Mouse (Mus musculus) stomach, embryonic 14.5 days (tissue): Measurements from ENCODE around the gene Crygd. TPM values are rescaled to one million over a fixed set of nuclear protein-coding genes. Genes with fewer than 3 reads are reported as not detected.
"Not testable (repeated sequence)": the region's sequence is repeated elsewhere in the genome, so short reads cannot be mapped to it uniquely, and the experiment has no call there.

Experiments
- ATAC-seq: fragments of 200-750 bp; cut with Nextera tagmentation; 2 replicates; pipeline ENCODE4 v1.8.0; 2017; ENCODE audit warnings: low read depth, moderate TSS enrichment; ENCODE audit not compliant: insufficient number of reproducible peaks, insufficient read depth, low FRiP score
- H3K27ac ChIP-seq: fragments of 300-500 bp; sonication (generic); 2 replicates; pipeline ENCODE4 v1.5.1; 2014; ENCODE audit warnings: mild to moderate bottlenecking, low read length, moderate library complexity, mixed read lengths
- H3K27me3 ChIP-seq: fragments of 300-500 bp; sonication (generic); 2 replicates; pipeline ENCODE4 v1.6.1; 2014; ENCODE audit warnings: low read length, control low read depth, mixed read lengths; ENCODE audit not compliant: control insufficient read depth, insufficient read depth
- H3K36me3 ChIP-seq: fragments of 300-500 bp; sonication (generic); 2 replicates; pipeline ENCODE4 v1.6.1; 2014; ENCODE audit warnings: mild to moderate bottlenecking, control low read depth, low read length, moderate library complexity, mixed read lengths; ENCODE audit not compliant: control insufficient read depth, insufficient read depth
- H3K4me1 ChIP-seq: fragments of 300-500 bp; sonication (generic); 2 replicates; pipeline ENCODE4 v1.6.1; 2014; ENCODE audit warnings: low read length, control low read depth, mixed read lengths; ENCODE audit not compliant: control insufficient read depth, insufficient read depth
- H3K4me2 ChIP-seq: fragments of 300-500 bp; sonication (generic); replicated peaks from 2 replicates; pipeline ENCODE4 v1.6.1; 2014; ENCODE audit warnings: low read depth, low read length, control low read depth
- H3K4me3 ChIP-seq: fragments of 300-500 bp; sonication (generic); 2 replicates; pipeline ENCODE4 v1.5.1; 2014; ENCODE audit warnings: low read depth, low read length, control low read depth
- H3K9ac ChIP-seq: fragments of 300-500 bp; sonication (generic); replicated peaks from 2 replicates; pipeline ENCODE4 v1.6.1; 2014; ENCODE audit warnings: low read depth, mild to moderate bottlenecking, control low read depth, low read length, moderate library complexity, mixed read lengths
- H3K9me3 ChIP-seq: fragments of 300-500 bp; sonication (generic); 2 replicates; pipeline ENCODE4 v1.6.1; 2016; ENCODE audit warnings: low read depth, low read length, control low read depth; ENCODE audit not compliant: control insufficient read depth
- WGBS: fragments of 180-500 bp; shearing (Covaris S2); extraction: QIAGEN DNeasy Blood & Tissue Kit; methylation state at CpG from one replicate; pipeline ENCODE4 v1.1.7; 2014; 5-methylcytosine and 5-hydroxymethylcytosine counted together
- polyA plus RNA-seq: library from polyadenylated mRNA; unstranded; fragments of >200 nt; fragmentation: Nextera tagmentation; extraction: Ambion mirVana; gene quantifications from 2 replicates; pipeline ENCODE4 v1.2.1, GENCODE M21; 2014

The Crygd gene
- polyA plus RNA-seq, 1 experiment from 2014 or later = not detected

- Histone ChIP-seq H3K9me3 (no peaks in the 10 kb centered on the region), H3K4me2 (no peak overlapping the region), H3K36me3 (no peaks in the 10 kb centered on the region), H3K4me1 (no peaks in the 10 kb centered on the region), H3K9ac (no peak overlapping the region), H3K27ac (no peak overlapping the region), H3K27me3 (no peaks in the 10 kb centered on the region), H3K4me3 (no peak overlapping the region)
- WGBS = 54% methylated on average over 7 of the region's 7 CpGs
- ATAC-seq = no peak
Observed at GRCm38 (mm10) chr1:65051696-65052095, 11.6 kb downstream of the Crygd start.

DNA sequence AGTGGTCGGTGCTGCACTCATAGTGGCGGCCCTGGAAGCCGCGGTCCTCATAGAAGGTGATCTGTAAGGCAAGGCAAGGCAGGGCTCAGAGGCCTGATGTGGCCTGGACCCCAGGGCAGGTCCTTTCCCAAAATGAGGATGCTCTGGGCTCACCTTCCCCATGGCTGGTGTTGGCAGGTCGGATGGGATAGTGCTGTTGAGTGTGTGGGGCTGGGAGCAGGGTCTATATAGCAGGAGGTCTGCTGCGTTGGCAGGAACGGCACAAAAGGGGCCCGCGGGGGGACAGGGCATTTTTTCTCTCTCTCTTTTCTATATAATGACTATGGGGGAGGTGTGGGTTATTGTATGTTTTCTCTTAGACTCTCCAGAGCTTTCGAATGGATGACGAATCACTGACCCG, 12.3 kb downstream of the Crygd start, which contains the start of gene Cryge:
Gene Cryge, minus strand, starts transcription at position 198 of the 400 bp plus-strand sequence.
- H3K4me1 ChIP-seq, H3K4me3 ChIP-seq, H3K9ac ChIP-seq, ATAC-seq, H3K27ac ChIP-seq, H3K27me3 ChIP-seq, H3K9me3 ChIP-seq, H3K4me2 ChIP-seq, H3K36me3 ChIP-seq: not testable (repeated sequence)
- 52% methylated on average over 11 of the region's 12 CpGs for WGBS

DNA sequence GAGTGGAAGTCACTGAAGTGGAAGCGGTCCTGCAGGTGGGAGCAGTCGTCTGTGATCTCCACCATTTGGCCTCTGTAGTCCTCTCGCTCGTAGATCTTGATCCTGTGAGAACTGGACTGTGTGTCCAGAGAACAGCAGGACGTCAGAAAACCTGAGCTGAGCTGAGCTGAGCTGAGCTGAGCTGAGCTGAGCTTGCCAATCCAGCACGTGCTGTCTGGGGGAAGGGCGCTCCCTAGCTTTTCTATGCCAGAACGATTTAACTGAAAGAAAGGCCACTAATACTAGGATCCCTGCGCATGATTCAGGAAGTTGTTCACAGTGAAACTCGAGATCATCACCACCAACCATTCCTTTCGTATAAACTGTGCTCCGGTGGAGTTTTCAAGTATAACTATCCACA, 14.5 kb downstream of the Crygd start:
- Histone ChIP-seq H3K27me3 (no peaks in the 10 kb centered on the region), H3K27ac (no peak overlapping the region), H3K4me3 (no peak overlapping the region), H3K4me1 (no peaks in the 10 kb centered on the region), H3K4me2 (no peak overlapping the region), H3K9ac (no peak overlapping the region), H3K36me3 (no peaks in the 10 kb centered on the region), H3K9me3 (no peaks in the 10 kb centered on the region)
- 59% methylated on average over 12 of the region's 12 CpGs for WGBS
- ATAC-seq = no peak

DNA sequence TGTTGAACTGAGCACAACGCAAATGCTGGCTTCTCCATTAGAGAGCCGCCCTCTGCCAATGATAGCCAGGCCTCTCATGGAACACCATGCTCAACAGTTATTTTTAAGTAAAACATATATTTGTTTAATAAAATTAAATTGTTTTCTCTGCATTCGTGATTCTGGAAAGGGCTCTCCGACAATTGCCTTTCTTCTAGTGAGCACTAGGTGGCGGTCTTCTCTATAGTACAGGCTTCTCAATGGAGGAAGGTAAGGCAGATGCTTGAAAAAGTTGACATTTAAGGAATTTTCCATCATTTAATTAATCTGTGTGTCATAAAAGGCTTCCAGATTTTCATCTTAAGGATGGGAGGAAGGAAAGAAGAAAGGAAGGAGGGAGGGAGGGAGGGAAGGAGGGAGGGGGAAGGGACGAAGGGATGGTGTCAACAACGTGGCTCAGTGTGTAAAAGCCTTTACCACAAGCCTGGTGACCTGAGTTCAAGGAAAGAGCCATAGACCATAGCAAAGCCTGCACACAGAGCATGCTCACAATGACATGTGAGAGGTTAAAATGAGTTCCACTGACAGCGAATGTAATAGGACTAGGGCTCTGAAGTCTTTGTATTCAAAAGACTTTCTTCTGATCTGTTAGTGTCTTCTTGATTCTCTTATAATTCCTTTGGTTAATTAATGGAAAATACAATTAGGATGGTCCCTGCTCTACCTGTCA, 16.7 kb downstream of the Crygd start:
- H3K27ac ChIP-seq = no peak overlapping the region
- no peak overlapping the region for H3K4me2 ChIP-seq
- H3K36me3 ChIP-seq = no peaks in the 10 kb centered on the region
- ATAC-seq = no peak
- WGBS = 33% methylated on average over 8 of the region's 8 CpGs
- H3K9me3 ChIP-seq = no peaks in the 10 kb centered on the region
- H3K4me3 ChIP-seq = no peak overlapping the region
- H3K4me1 ChIP-seq = no peaks in the 10 kb centered on the region
- no peaks in the 10 kb centered on the region for H3K27me3 ChIP-seq
- no peak overlapping the region for H3K9ac ChIP-seq

DNA sequence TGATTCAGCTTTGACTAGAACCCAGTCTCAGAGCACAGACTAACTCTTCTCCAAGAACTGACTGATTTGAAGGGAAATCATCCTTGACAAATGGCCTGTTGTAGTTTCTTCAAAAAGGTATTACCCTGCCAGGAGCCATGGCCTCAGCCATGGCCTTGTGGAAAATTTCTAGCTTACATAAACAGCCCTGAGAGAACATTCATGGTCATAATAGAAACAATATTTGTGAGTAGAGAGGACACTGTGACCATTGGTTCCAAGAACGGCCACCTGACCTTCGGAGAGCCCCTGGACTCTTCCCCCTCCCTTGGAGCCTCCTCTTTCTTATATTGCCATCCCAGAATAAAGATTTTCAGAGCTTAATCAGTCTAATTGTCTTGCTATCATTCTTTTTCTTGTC, 19.8 kb downstream of the Crygd start:
- Histone ChIP-seq H3K9ac (no peak overlapping the region), H3K9me3 (no peaks in the 10 kb centered on the region), H3K27me3 (no peaks in the 10 kb centered on the region), H3K4me1 (no peaks in the 10 kb centered on the region), H3K4me3 (no peak overlapping the region), H3K4me2 (no peak overlapping the region), H3K27ac (no peak overlapping the region), H3K36me3 (no peaks in the 10 kb centered on the region)
- WGBS = 86% methylated on average over 2 of the region's 2 CpGs
- ATAC-seq = no peak

DNA sequence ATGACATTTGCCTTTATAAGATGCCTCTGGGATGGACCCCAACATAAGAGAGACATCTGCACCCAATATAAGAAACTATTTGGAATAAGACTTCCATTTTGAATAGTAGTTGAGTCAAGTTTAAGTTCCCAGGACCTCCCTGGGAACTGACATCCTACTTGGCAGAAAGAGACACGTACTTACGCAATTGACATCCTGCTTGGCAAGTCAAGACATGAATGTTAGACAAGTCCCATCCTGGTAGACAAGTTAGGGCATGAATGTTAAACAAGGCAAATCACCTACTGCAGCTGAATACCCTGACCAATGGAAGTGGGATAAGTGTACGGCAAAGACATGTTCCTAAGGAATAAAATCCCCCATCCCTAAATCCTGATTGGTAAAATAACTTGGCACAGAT, 21.4 kb downstream of the Crygd start:
- Histone ChIP-seq H3K4me3 (no peak overlapping the region), H3K4me1 (no peaks in the 10 kb centered on the region), H3K9ac (no peak overlapping the region), H3K27ac (no peak overlapping the region), H3K4me2 (no peak overlapping the region), H3K27me3 (no peaks in the 10 kb centered on the region), H3K36me3 (no peaks in the 10 kb centered on the region), H3K9me3 (no peaks in the 10 kb centered on the region)
- 91% methylated on average over 3 of the region's 3 CpGs for WGBS
- ATAC-seq = no peak

DNA sequence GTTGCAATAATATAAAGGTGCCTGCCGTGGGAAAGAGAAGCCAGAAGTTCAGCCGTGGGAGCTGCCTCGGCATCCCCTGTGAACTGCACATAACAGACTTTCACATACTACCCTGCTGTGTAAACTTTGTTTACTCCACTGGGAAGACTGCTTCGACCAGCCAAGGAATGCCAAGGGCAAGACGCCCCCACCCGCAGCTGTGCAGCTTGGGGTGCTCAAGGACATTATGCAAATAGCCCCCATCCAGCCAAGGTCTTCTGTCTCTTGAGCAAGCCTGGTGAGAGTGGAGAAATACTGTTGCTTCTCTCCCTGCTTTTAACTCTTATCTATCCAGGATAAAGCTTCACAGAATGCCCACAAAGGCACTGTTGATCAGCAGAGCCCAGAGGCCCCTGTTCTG, 22.4 kb downstream of the Crygd start:
- Histone ChIP-seq H3K9ac (no peak overlapping the region), H3K4me3 (no peak overlapping the region), H3K36me3 (no peaks in the 10 kb centered on the region), H3K9me3 (no peaks in the 10 kb centered on the region), H3K27me3 (no peaks in the 10 kb centered on the region), H3K4me1 (no peaks in the 10 kb centered on the region), H3K27ac (no peak overlapping the region), H3K4me2 (no peak overlapping the region)
- no peak for ATAC-seq
- 60% methylated on average over 6 of the region's 6 CpGs for WGBS

DNA sequence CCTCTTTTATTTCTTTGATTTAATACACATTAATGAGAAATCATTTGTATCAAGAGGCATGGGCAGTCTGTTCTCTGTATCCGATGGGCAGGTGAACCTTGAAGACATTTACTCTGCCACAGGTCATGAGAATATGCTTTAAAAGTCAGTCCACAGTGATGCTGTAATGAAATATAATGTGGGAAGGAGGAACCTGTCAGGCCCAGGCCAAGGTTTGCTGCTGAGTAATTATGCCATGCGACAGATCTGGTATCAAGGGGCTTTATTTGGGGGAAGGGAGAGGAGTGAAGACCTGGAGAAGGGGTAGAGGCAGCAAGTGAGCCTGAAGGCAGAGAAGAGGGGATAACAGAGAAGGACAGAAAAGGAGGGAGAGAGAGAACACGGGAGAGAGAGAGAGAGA, 23.6 kb downstream of the Crygd start:
- WGBS = 69% methylated on average over 3 of the region's 3 CpGs
- H3K4me2 ChIP-seq = no peak overlapping the region
- no peak overlapping the region for H3K9ac ChIP-seq
- H3K9me3 ChIP-seq = no peaks in the 10 kb centered on the region
- H3K27ac ChIP-seq = no peak overlapping the region
- H3K27me3 ChIP-seq = no peaks in the 10 kb centered on the region
- H3K4me1 ChIP-seq = no peaks in the 10 kb centered on the region
- ATAC-seq = no peak
- no peak overlapping the region for H3K4me3 ChIP-seq
- no peaks in the 10 kb centered on the region for H3K36me3 ChIP-seq

DNA sequence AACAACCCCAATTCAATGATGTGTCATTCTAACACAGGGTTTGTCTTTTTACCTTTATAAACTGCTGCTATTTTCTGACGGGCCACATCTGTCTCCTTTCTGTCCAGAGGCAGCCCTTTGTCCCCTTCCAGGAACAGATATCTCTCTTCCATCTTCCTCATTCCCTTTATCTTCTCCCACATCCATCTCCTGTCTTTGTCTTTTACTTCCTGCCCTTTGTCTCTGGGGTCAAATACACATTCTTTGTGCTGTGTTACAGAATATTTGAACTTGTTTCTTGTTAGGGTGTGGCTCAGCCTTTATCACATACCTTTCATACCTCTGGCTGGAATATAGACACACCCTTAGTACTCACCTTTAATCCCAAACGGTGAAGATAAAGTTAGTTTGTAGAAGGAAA, 25.7 kb downstream of the Crygd start:
- Histone ChIP-seq H3K9me3 (no peaks in the 10 kb centered on the region), H3K4me2 (no peak overlapping the region), H3K36me3 (no peaks in the 10 kb centered on the region), H3K27me3 (no peaks in the 10 kb centered on the region), H3K4me1 (no peaks in the 10 kb centered on the region), H3K27ac (no peak overlapping the region), H3K9ac (no peak overlapping the region), H3K4me3 (no peak overlapping the region)
- 40% methylated on average over 2 of the region's 2 CpGs for WGBS
- ATAC-seq = no peak
